Mouse (Mus musculus) cerebellum, adult 2 months (tissue): ENCODE measurements at regions not wholly inside any gene's neighbourhood (a gene's known extent, or its start where the extent isn't known, plus 50 kb on each side); places are given as distances from the start of the nearest gene placed in this dataset.

Source experiments
- CTCF ChIP-seq: fragments of 200-500 bp; IDR thresholded peaks from 2 replicates; pipeline ENCODE4 v1.5.1; 2011; ENCODE audit warnings: low read depth, mild to moderate bottlenecking, control low read depth, low read length, moderate library complexity, borderline replicate concordance; ENCODE audit not compliant: insufficient read depth
- POLR2A ChIP-seq: fragments of 200-500 bp; IDR thresholded peaks from 2 replicates; pipeline ENCODE4 v1.6.1; 2011; ENCODE audit warnings: low read length, control low read depth, borderline replicate concordance; ENCODE audit not compliant: insufficient read depth

DNA sequence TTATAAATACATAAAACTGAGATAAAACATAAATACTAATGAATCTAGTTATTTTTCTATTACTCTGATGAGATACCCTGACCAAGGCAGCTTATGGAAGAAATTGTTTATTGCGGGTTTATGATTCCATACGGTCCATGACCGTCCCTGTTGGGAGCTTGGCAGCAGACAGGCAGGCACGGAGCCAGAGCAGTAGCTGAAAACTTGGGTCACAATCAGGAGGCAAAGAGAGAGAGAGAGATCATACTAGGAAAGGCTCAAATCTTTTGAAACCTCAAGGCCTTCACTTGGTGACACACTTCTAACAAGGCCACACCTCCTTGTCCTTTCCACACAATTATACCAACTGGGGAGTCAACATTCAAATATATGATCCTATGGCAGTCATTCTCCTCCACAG, 166.7 kb upstream of the Mkln1 start:
- TF ChIP-seq CTCF: no peak
- no peak for TF ChIP-seq POLR2A
